In the genomic region with DNA sequence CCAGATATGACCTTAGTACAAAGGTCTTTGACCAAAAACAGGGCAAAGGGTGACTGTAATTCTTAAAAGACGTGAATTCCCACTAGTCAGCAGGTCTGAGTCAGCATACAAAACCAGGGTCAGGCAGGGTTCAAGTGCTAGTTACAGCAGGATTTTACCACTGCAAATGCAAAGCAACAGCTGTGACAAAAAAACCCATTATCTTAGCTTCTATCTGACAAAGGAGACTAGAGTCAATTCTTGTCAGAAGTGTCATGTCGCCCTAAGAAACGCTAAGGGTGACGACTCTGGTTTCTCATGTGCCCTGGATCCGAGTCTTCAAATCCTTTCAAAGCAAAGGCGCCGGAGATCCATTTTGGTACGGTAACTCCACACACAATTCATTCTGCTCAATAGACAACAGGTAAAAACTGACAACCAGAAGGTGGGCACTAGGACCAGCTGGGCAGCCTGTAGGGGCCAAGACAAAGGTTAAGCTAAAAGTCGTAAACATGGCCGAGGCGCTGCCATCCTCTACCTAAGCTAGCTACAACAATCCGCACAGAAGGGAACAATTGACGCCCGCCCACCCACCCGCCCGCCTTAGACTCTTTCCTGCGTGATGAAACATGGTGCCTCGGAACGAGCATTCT, we compare ENCODE assay signal across 7 mouse cellular contexts. TPM values are rescaled to one million over a fixed set of nuclear protein-coding genes. Genes with fewer than 3 reads are reported as not detected.
DNase-seq lines count a peak whose midpoint lies in the region; ATAC-seq lines count a peak whose summit lies in the region.

No protein-coding gene starts in this region.

- H3K4me3 ChIP-seq in neural tube, embryonic 11.5 days (ENCODE audit: low read depth, low read length): peak overlapping the region; percentile 96
- H3K4me3 ChIP-seq in brown adipose tissue, adult 24 weeks (ENCODE audit: insufficient read depth, low read depth, low read length): peak overlapping the region; percentile 94
- H3K4me3 ChIP-seq in heart, embryonic 15.5 days: peak overlapping the region; percentile 97
- peak overlapping the region; percentile 99 for H3K4me3 ChIP-seq in limb, embryonic 11.5 days (ENCODE audit: low read depth, low read length)
- H3K4me3 ChIP-seq in neural tube, embryonic 12.5 days: peak overlapping the region; percentile 69

- DNase-seq in neural tube, embryonic 11.5 days (ENCODE audit: low spot score): peak; percentile 38
- no peak for DNase-seq in neural tube, embryonic 10.5 days (ENCODE audit: extremely low spot score, low spot score)
- peak; percentile 60 for DNase-seq in limb, embryonic 11.5 days (ENCODE audit: low spot score)
- no peak for DNase-seq in thymus, postnatal 10 days (ENCODE audit: low spot score in 2 of 2)

- no peaks in the 10 kb centered on the region for H3K9me3 ChIP-seq in neural tube, embryonic 11.5 days (ENCODE audit: control insufficient read depth, low read length)
- H3K9me3 ChIP-seq in heart, embryonic 15.5 days (replicated peaks): no peaks in the 10 kb centered on the region
- no peaks in the 10 kb centered on the region for H3K9me3 ChIP-seq in limb, embryonic 11.5 days (ENCODE audit: control insufficient read depth, low read length)
- H3K9me3 ChIP-seq in neural tube, embryonic 12.5 days: no peaks in the 10 kb centered on the region

- peak overlapping the region; percentile 96 for H3K9ac ChIP-seq in neural tube, embryonic 11.5 days (ENCODE audit: low read length)
- H3K9ac ChIP-seq in heart, embryonic 15.5 days: peak overlapping the region; percentile 98
- peak overlapping the region; percentile 97 for H3K9ac ChIP-seq in limb, embryonic 11.5 days (ENCODE audit: low read length)
- H3K9ac ChIP-seq in neural tube, embryonic 12.5 days: peak overlapping the region; percentile 95

- H3K27me3 ChIP-seq in neural tube, embryonic 11.5 days (ENCODE audit: control insufficient read depth, insufficient read depth, low read length): no peaks in the 10 kb centered on the region
- no peaks in the 10 kb centered on the region for H3K27me3 ChIP-seq in heart, embryonic 15.5 days
- no peaks in the 10 kb centered on the region for H3K27me3 ChIP-seq in limb, embryonic 11.5 days (ENCODE audit: control insufficient read depth, insufficient read depth, low read length)
- no peaks in the 10 kb centered on the region for H3K27me3 ChIP-seq in neural tube, embryonic 12.5 days (replicated peaks)

- H3K27ac ChIP-seq in neural tube, embryonic 11.5 days (ENCODE audit: low read depth, low read length): peak overlapping the region; percentile 93
- H3K27ac ChIP-seq in brown adipose tissue, adult 24 weeks (replicated peaks; ENCODE audit: low read depth, low read length): peak overlapping the region; percentile 99
- H3K27ac ChIP-seq in heart, embryonic 15.5 days: peak overlapping the region; percentile 95
- H3K27ac ChIP-seq in limb, embryonic 11.5 days (replicated peaks; ENCODE audit: low read depth, low read length): peak overlapping the region; percentile 76
- H3K27ac ChIP-seq in neural tube, embryonic 12.5 days: peak overlapping the region; percentile 88; the same call in 1 of the 2 replicates

- ATAC-seq in neural tube, embryonic 11.5 days (ENCODE audit: insufficient read depth, low FRiP score, low TSS enrichment): no peak
- ATAC-seq in heart, embryonic 15.5 days (replicated peaks; ENCODE audit: insufficient number of reproducible peaks, insufficient read depth, low FRiP score, low read depth): peak; percentile 5; the same call in 1 of the 2 replicates
- ATAC-seq in limb, embryonic 11.5 days (ENCODE audit: insufficient number of reproducible peaks, low FRiP score, low TSS enrichment, low read depth): no peak
- peak; percentile 51; the same call in 1 of the 2 replicates for ATAC-seq in neural tube, embryonic 12.5 days (ENCODE audit: low FRiP score, low read depth)

- peaks cover 18% of the 10 kb centered on the region for H3K4me1 ChIP-seq in neural tube, embryonic 11.5 days (ENCODE audit: control insufficient read depth, insufficient read depth, low read length)
- peaks cover 16% of the 10 kb centered on the region for H3K4me1 ChIP-seq in brown adipose tissue, adult 24 weeks (ENCODE audit: control insufficient read depth, insufficient read depth, insufficient read length, low read length)
- H3K4me1 ChIP-seq in heart, embryonic 15.5 days (replicated peaks): peaks cover 39% of the 10 kb centered on the region
- H3K4me1 ChIP-seq in limb, embryonic 11.5 days (ENCODE audit: control insufficient read depth, insufficient read depth, low read length): peaks cover 15% of the 10 kb centered on the region
- H3K4me1 ChIP-seq in neural tube, embryonic 12.5 days: peaks cover 22% of the 10 kb centered on the region

- H3K36me3 ChIP-seq in neural tube, embryonic 11.5 days (ENCODE audit: control insufficient read depth, insufficient read depth, low read length): peaks cover under 1% of the 10 kb centered on the region; the same call in 1 of the 2 replicates
- H3K36me3 ChIP-seq in heart, embryonic 15.5 days: peaks cover 13% of the 10 kb centered on the region; the same call in 1 of the 2 replicates
- peaks cover 15% of the 10 kb centered on the region for H3K36me3 ChIP-seq in limb, embryonic 11.5 days (ENCODE audit: control insufficient read depth, insufficient read depth, low read length)
- H3K36me3 ChIP-seq in neural tube, embryonic 12.5 days: peaks cover 14% of the 10 kb centered on the region

- H3K4me2 ChIP-seq in neural tube, embryonic 11.5 days (ENCODE audit: low read depth): peak overlapping the region; percentile 74
- peak overlapping the region; percentile 87 for H3K4me2 ChIP-seq in heart, embryonic 15.5 days
- H3K4me2 ChIP-seq in limb, embryonic 11.5 days (ENCODE audit: low read depth, severe bottlenecking): peak overlapping the region; percentile 73
- peak overlapping the region; percentile 78 for H3K4me2 ChIP-seq in neural tube, embryonic 12.5 days (replicated peaks)

- WGBS in neural tube, embryonic 11.5 days: 2% methylated on average over 19 of the region's 19 CpGs
- under 1% methylated on average over 19 of the region's 19 CpGs for WGBS in heart, embryonic 15.5 days
- WGBS in limb, embryonic 11.5 days: 4% methylated on average over 19 of the region's 19 CpGs
- 2% methylated on average over 19 of the region's 19 CpGs for WGBS in neural tube, embryonic 12.5 days

RNA-seq across cellular contexts. Expression of gene Slc25a51, which starts 0.7 kb away (rescaled TPM):
- polyA plus RNA-seq in neural tube, embryonic 11.5 days (2014; fragmentation: Nextera tagmentation; extraction: Ambion mirVana): 72.7 and 82.2 TPM in 2 replicates
- polyA plus RNA-seq in brown adipose tissue, adult 24 weeks (2012; ENCODE audit: insufficient read depth, insufficient read length, missing spikeins): 220 and 224 TPM in 2 replicates
- 71.7 and 74.2 TPM in 2 replicates for polyA plus RNA-seq in heart, embryonic 15.5 days (2015; fragmentation: Nextera tagmentation; extraction: Ambion mirVana)
- polyA plus RNA-seq in limb, embryonic 11.5 days (2014; fragmentation: Nextera tagmentation; extraction: Ambion mirVana): 72.8 and 73.3 TPM in 2 replicates
- polyA plus RNA-seq in neural tube, embryonic 12.5 days (2016; fragmentation: Nextera tagmentation; extraction: Ambion mirVana): 79.6 and 87.3 TPM in 2 replicates

Comparison
In these comparisons a context has a peak if more than half of its experiments do, and no peak if none do; other contexts are left out.
1. ATAC-seq: peak in heart, embryonic 15.5 days (single experiment) and neural tube, embryonic 12.5 days (single experiment); none in neural tube, embryonic 11.5 days (single experiment) and limb, embryonic 11.5 days (single experiment).
2. DNase-seq: peak in neural tube, embryonic 11.5 days (single experiment) and limb, embryonic 11.5 days (single experiment); none in neural tube, embryonic 10.5 days (single experiment) and thymus, postnatal 10 days (0 of 2).
3. Peak in every context shown above with its lines, with median percentiles within 50 percentile points of each other: H3K27ac ChIP-seq, H3K4me2 ChIP-seq, H3K4me3 ChIP-seq and H3K9ac ChIP-seq.